Mouse (Mus musculus) ES-E14 (cell line): ENCODE measurements around the gene Nr4a1. TPM values are rescaled to one million over a fixed set of nuclear protein-coding genes. Genes with fewer than 3 reads are reported as not detected.

Experiments
- DNase-seq: peaks from one replicate; pipeline ENCODE4 v3.0.0-alpha.2; 2013; ENCODE audit warnings: low read depth, low spot score
- H3K27ac ChIP-seq: 2 replicates; pipeline ENCODE4 v1.5.1; 2012; ENCODE audit warnings: low read depth, mild to moderate bottlenecking, low read length, moderate library complexity, mixed read lengths; ENCODE audit not compliant: poor library complexity, insufficient read depth, severe bottlenecking
- H3K36me3 ChIP-seq: 2 replicates; pipeline ENCODE4 v1.6.1; 2012; ENCODE audit warnings: mild to moderate bottlenecking, low read length, moderate library complexity, mixed read lengths; ENCODE audit not compliant: control insufficient read depth, poor library complexity, insufficient read depth, severe bottlenecking
- H3K4me1 ChIP-seq, 2 experiments: fragments of 150-350 bp in 1 of 2; sonication (generic) in 1 of 2; 2 replicates each; pipeline ENCODE4 v1.6.1; 2012; ENCODE audit warnings: low read length in 2 of 2, mild to moderate bottlenecking in 1 of 2, mixed read lengths in 1 of 2; ENCODE audit not compliant: control insufficient read depth in 2 of 2, insufficient read depth in 2 of 2, poor library complexity in 1 of 2
- H3K4me3 ChIP-seq, 2 experiments: fragments of 150-350 bp in 1 of 2; sonication (generic) in 1 of 2; 2 replicates each; pipeline ENCODE4 v1.5.1; 2012; ENCODE audit warnings: low read length in 2 of 2, low read depth in 1 of 2, mild to moderate bottlenecking in 1 of 2, mixed read lengths in 1 of 2; ENCODE audit not compliant: insufficient read depth in 1 of 2, poor library complexity in 1 of 2, severe bottlenecking in 1 of 2
- H3K9ac ChIP-seq: 2 replicates; pipeline ENCODE4 v1.6.1; 2012; ENCODE audit warnings: low read depth, mild to moderate bottlenecking, low read length, mixed read lengths; ENCODE audit not compliant: poor library complexity, insufficient read depth, severe bottlenecking
- H3K9me3 ChIP-seq: fragments of 150-350 bp; sonication (generic); 2 replicates; pipeline ENCODE4 v1.6.1; 2012; ENCODE audit warnings: low read depth, mild to moderate bottlenecking, low read length; ENCODE audit not compliant: control insufficient read depth, insufficient read depth
- CHD2 ChIP-seq: IDR thresholded peaks from 2 replicates; pipeline ENCODE4 v1.6.1; 2014; ENCODE audit warnings: mild to moderate bottlenecking, low read depth, low read length, inconsistent platforms
- HCFC1 ChIP-seq: IDR thresholded peaks from 2 replicates; pipeline ENCODE4 v1.6.1; 2012; ENCODE audit warnings: low read length, inconsistent platforms, borderline replicate concordance; ENCODE audit not compliant: insufficient read depth
- MAFK ChIP-seq: IDR thresholded peaks from 2 replicates; pipeline ENCODE4 v1.6.1; 2014; ENCODE audit warnings: mild to moderate bottlenecking, low read depth, low read length, inconsistent platforms; ENCODE audit not compliant: insufficient read depth
- ZC3H11A ChIP-seq: IDR thresholded peaks from 2 replicates; pipeline ENCODE4 v1.6.1; 2012; ENCODE audit warnings: low read depth, mild to moderate bottlenecking, inconsistent platforms, low read length, borderline replicate concordance
- ZNF384 ChIP-seq: IDR thresholded peaks from 2 replicates; pipeline ENCODE4 v1.6.1; 2012; ENCODE audit warnings: low read depth, low read length, inconsistent platforms
- in situ Hi-C, 2 experiments: fragments of 600-800 bp; cut with MboI; formaldehyde crosslinking; loops; one replicate each; pipeline ENCODE4 v1.15.1; 2025; ENCODE audit warnings: low sequenced_read_pairs in 2 of 2, inconsistent platforms in 1 of 2; ENCODE audit not compliant: unreplicated experiment in 2 of 2
- total RNA-seq: library from RNA; depleted of rRNA; stranded (reverse); fragments of 300-350 nt; gene quantifications from 2 replicates; pipeline ENCODE4 v1.2.3, GENCODE M21; 2012

The Nr4a1 gene
- total RNA-seq, 1 experiment = 12.1 TPM

DNA sequence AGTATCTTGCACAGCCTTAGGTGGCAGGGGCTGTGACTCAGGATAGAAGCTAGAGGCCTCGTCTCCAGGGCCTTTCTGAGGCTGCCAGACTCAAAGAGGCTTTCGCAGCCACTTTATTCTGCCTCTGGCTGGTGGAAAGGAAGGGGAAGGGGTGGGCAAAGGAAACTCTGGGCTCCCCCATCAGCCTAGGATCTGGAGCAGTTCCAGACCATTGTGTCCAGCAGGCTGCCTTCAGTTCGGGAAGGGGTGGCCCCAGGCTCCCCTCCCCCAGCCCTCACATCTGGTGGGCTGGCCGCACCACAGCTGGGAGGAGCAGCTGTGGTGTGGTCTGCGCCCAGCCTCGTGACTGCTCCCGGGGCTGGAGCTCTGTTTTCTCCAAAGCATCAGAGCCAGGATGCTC, 26.1 kb upstream of the Nr4a1 start:
- DNase-seq = no peak
- in situ Hi-C loops = no loop called here
- Histone ChIP-seq H3K4me3 (peak overlapping the region; percentile 9 to 26; a peak in 2 of 4 replicates), H3K27ac (no peak overlapping the region), H3K4me1 (peaks cover 12 to 26% of the 10 kb centered on the region in 2 experiments), H3K9me3 (no peaks in the 10 kb centered on the region), H3K36me3 (peaks cover 15% of the 10 kb centered on the region), H3K9ac (no peak overlapping the region)
- TF ChIP-seq CHD2 = no peak
- TF ChIP-seq MAFK = no peak
- no peak for TF ChIP-seq ZC3H11A

DNA sequence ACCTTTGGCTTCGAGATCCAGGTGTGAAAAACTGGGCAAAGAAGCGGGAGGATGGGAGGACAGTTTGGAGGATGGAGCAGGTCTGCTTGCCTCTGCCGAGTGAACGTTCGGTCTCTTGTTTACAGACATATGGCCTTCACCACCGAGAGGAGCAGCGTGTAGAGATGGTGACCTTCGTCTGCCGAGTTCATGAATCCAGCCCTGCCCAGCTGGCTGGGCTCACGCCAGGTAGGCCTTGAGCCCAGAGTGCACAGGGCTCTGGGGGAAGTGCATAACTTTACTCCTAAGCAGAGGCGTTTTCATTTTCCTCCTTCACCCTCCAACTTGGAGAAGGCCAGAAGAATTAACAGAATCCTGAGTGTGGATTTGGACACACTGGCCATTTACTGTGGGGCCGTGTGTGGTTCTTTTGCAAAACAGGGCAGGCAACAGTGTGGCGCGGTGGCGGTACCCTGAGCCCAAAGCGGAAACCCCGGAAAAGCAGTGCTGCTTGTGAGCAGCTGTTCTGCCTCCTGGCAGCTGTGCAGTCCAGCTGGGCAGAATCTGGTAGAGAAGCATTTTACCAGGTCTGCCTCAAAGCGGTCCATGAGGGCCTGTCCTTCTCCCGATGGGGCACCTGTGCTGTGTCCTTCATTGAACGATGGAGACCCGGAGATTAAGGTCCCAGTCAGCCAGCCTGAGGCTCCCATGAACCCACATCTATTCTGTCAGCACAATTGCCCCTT, 25.0 kb upstream of the Nr4a1 start:
- H3K9ac ChIP-seq = no peak overlapping the region
- in situ Hi-C loops = no loop called here
- H3K9me3 ChIP-seq = no peaks in the 10 kb centered on the region
- H3K4me3 ChIP-seq = peak overlapping the region in 1 of 2 experiments; percentile 26; a peak in 1 of 4 replicates
- no peak overlapping the region for H3K27ac ChIP-seq
- peaks cover 14 to 31% of the 10 kb centered on the region in 2 experiments for H3K4me1 ChIP-seq
- peaks cover 18% of the 10 kb centered on the region for H3K36me3 ChIP-seq
- DNase-seq = no peak
- no peak for TF ChIP-seq ZNF384
- no peak for TF ChIP-seq ZC3H11A

DNA sequence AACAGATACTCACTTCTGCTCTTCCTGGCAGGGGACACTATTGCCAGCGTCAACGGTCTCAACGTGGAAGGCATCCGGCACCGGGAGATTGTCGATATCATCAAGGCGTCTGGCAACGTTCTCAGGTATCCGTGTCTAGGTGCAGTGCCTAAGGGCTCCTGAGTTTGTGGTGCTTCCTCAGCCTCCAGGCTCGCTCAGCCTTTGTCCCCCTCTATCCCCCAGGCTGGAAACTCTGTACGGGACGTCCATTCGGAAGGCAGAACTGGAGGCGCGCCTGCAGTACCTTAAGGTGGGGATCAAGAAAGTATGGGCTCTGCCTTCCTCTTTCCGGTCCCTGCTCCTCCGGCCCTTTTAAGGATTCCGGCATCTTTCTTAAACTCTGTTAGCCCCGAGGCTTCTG, 23.6 kb upstream of the Nr4a1 start:
- peaks cover 12 to 40% of the 10 kb centered on the region in 2 experiments for H3K4me1 ChIP-seq
- DNase-seq = no peak
- H3K36me3 ChIP-seq = peaks cover 18% of the 10 kb centered on the region
- H3K9me3 ChIP-seq = no peaks in the 10 kb centered on the region
- no peak overlapping the region for H3K4me3 ChIP-seq
- TF ChIP-seq HCFC1 (no peak), MAFK (no peak), ZNF384 (no peak), ZC3H11A (no peak), CHD2 (no peak)
- in situ Hi-C loops = no loop called here
- H3K9ac ChIP-seq = no peak overlapping the region
- no peak overlapping the region for H3K27ac ChIP-seq

DNA sequence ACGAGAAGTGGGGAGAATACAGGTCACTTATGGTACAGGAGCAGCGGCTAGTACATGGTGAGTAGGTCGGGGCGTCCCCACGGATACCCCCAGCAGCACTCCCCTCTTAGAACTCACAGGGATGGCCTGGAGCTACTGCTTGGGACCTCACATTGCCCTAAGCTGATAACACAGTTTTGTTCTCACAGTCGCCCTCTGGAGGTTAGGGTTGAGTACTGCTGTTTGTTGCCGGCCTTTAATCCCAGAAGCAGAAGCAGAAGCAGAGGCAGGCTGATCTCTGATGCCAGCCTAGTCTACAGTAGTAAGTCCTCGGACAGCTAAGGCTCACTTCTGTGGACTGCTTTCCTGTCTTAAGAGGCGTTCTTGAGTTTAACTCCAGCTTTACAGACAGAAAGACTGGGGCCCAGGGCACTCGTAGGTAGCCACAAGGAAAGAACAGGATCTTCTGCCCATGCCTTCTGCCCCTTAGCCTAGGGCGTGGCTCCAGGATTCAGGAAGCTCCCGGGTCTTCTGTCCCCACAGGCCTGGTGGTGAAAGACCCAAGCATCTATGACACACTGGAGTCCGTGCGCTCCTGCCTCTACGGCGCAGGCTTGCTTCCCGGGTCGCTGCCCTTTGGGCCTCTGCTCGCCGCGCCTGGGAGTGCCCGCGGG, 22.9 kb upstream of the Nr4a1 start:
- in situ Hi-C loops = no loop called here
- Histone ChIP-seq H3K9me3 (no peaks in the 10 kb centered on the region), H3K9ac (peak overlapping the region; percentile 75), H3K27ac (peak overlapping the region; percentile 26; the same call in 1 of the 2 replicates), H3K36me3 (peaks cover 18% of the 10 kb centered on the region), H3K4me1 (peaks cover 12 to 43% of the 10 kb centered on the region in 2 experiments), H3K4me3 (peak overlapping the region; percentile 41 to 73)
- DNase-seq = peak; percentile 94
- TF ChIP-seq ZC3H11A (no peak), HCFC1 (peak; percentile 32; the same call in 1 of the 2 replicates)
